Mouse (Mus musculus): ENCODE results near the gene AF067061. TPM values are rescaled to one million over a fixed set of nuclear protein-coding genes. Genes with fewer than 3 reads are reported as not detected.

The AF067061 gene
- not detected in 2 replicates for polyA plus RNA-seq (2012; rRNA removed)

GRCm38 (mm10) chr13:120262870-120263269 is at the start of gene AF067061:
Gene AF067061, plus strand, starts transcription at chr13:120263114.

GRCm38 (mm10) chr13:120215847-120216246 is 47.1 kb upstream of the AF067061 start, which contains the start of gene Gm21762:
Gene Gm21762, minus strand, starts transcription at chr13:120215947.

GRCm38 (mm10) chr13:120238811-120239210 is 24.1 kb upstream of the AF067061 start, which contains the start of gene Gm21731:
Gene Gm21731, plus strand, starts transcription at chr13:120239111.

GRCm38 (mm10) chr13:120299991-120300442 is 37.1 kb downstream of the AF067061 start, which contains the start of gene BC147527:
Gene BC147527, plus strand, starts transcription at chr13:120300392.

Other genes starting within 250 kb of the AF067061 start
- gene Gm36079, start 236.1 kb upstream of the AF067061 start, polyA plus RNA-seq (2012; rRNA removed), result not detected in 2 replicates
- 0.06 TPM in 2 replicates for gene Gm21188, start 210.9 kb upstream of the AF067061 start, polyA plus RNA-seq (2012; rRNA removed)
- not detected in 2 replicates for gene Gm20767, start 122.9 kb upstream of the AF067061 start, polyA plus RNA-seq (2012; rRNA removed)
- not detected in 2 replicates for gene Gm21818, start 90.7 kb upstream of the AF067061 start, polyA plus RNA-seq (2012; rRNA removed)
- gene Gm21762, start 47.2 kb upstream of the AF067061 start, polyA plus RNA-seq (2012; rRNA removed), result not detected in 2 replicates
- not detected in 2 replicates for gene Gm21731, start 24.0 kb upstream of the AF067061 start, polyA plus RNA-seq (2012; rRNA removed)
- 0.11 and 0.17 TPM in 2 replicates for gene BC147527, start 37.3 kb downstream of the AF067061 start, polyA plus RNA-seq (2012; rRNA removed)
- gene Tcstv3, start 53.8 kb downstream of the AF067061 start, polyA plus RNA-seq (2012; rRNA removed), result not detected in 2 replicates

Measured in central nervous system, embryonic 14 days (tissue).